Mouse (Mus musculus): Measurements from ENCODE around the gene Defb22.
A peak's percentile ranks its signal among the peaks of the same experiment; 100 is the strongest.

The Defb22 gene

GRCm38 (mm10) chr2:152490038-152490437, at the start of gene Defb22:
Defb22 (minus strand) TSS chr2:152490138.
- no peak for DNase-seq (ENCODE audit: low spot score)

DNA sequence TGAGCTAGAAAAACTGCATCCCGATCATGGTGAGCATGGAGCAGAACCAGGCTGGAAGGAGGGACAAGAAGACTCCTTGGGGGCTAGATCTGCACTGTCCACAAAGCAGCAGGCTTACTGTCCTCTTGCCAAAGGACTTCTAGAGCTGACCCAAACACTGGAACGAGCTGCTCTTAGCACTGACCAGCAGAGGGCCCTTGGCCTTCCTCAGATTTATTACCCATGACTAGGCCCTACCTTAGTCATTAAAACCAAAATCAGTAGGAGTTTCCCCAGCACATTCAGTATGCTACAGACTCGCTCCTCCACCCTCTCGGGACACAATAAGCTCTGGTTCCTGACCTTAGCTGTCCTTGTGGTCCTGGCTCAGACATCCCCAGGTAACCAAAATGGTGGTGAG, 28.0 kb upstream of the Defb22 start, which contains the start of gene Defb28:
Gene Defb28, plus strand, starts transcription at position 275 of the 400 bp plus-strand sequence.
- DNase-seq (ENCODE audit: low spot score), result no peak

DNA sequence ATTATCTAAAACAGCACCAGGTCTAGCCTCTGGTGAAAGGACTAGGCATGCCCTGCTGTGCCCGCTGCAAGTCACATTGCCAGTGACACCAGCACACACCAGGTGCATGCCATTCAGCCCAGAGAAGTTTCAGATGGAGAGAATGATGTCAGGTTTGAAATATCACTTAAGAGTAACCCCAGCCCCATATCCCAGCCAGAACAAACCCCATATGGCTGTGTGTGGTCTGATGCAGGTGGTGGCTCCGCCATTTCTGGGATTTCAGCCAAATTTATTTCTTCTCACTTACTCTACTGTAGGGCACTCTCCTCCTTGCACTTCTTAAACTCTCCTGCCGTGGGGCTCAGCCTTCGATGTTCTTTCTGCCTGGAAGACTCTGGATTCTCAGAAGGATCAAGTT, 26.1 kb upstream of the Defb22 start:
- DNase-seq (ENCODE audit: low spot score), result no peak

DNA sequence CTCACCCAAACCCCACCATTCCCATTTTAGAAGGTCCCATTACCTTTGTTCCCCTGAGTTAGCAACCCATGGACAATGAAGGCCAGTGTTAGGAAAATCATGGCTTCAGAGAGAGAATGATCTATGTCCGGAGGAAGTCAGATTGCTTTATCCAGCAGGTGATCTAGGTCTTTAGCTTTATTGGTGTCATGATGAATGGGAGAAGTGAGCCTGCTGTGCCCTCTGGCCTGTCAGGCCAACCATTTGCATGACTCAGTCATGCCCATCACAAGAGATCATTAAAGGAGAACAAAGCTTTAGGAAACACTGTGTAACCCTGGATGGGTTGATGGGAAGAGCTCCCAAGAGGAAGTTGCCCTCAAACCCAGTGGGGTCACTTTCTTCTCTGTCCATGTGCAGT, 21.7 kb upstream of the Defb22 start, which contains the start of gene Defb26:
Gene Defb26, minus strand, starts transcription at position 101 of the 400 bp plus-strand sequence.
- DNase-seq (ENCODE audit: low spot score), result no peak

DNA sequence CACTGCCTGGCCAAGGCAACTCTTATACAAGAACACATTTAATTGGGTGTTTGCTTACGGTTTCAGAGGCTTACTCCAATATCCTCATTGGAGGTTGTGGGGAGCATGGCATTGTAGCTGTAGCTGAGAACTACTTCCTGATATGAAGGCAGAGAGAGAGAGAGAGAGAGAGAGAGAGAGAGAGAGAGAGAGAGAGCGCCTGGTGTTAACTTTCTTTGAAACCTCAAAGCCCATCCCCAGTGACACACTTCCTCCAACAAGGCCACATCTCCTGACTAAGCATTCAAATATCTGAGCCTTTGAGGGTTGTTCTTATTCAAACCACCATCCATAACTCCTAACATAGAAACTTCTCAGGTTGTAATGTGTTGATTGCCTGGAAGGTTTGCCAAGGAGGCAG, 14.0 kb upstream of the Defb22 start:
- no peak for DNase-seq (ENCODE audit: low spot score)

GRCm38 (mm10) chr2:152500863-152501229, 10.9 kb upstream of the Defb22 start:
- DNase-seq (ENCODE audit: low spot score), result no peak

GRCm38 (mm10) chr2:152500204-152500862, 10.4 kb upstream of the Defb22 start:
- DNase-seq (ENCODE audit: low spot score), result no peak

DNA sequence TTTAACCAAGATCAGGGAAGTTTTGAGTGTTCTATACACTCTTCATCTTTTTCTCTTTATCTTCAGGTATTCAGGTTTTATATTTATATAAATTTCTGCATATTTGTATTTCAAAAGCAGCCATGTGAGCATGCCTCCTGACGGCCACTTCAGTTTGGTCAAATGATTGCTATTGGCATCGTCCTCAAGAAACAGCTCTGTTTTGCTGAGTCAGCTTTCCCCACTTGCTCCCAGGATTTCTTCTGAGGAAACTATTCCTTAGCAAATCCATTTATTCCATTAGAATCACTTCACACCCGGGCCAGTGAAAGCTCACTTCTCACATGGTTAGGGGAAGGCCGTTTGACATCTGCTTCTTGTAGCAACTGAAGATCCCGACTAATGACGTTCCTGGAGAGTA, 8.1 kb upstream of the Defb22 start:
- no peak for DNase-seq (ENCODE audit: low spot score)

- DNase-seq (ENCODE audit: low spot score), result no peak
Measured at GRCm38 (mm10) chr2:152493151-152493550, 3.2 kb upstream of the Defb22 start.

DNA sequence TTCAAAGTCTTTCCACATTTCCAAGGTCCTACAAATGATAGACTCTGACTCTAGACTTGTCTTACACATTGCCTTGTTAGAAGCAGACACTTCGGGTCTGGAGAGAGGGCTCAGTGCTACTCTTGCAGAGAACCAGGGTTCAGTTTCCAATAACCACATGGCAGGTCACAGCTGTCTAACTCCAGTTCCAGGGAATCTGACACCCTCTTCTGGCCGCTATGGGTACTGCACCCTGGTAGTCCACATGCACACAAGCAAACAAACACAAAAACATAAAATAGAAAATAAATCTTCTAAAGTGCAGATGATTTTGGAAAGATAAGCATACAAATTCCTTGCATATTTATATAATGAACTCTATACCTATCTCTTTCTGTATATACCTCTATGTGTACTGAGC, 2.9 kb downstream of the Defb22 start:
- no peak for DNase-seq (ENCODE audit: low spot score)

GRCm38 (mm10) chr2:152481726-152482125, 8.2 kb downstream of the Defb22 start:
- no peak for DNase-seq (ENCODE audit: low spot score)

- no peak for DNase-seq (ENCODE audit: low spot score)
Measured at GRCm38 (mm10) chr2:152480881-152481280, 9.1 kb downstream of the Defb22 start.

DNA sequence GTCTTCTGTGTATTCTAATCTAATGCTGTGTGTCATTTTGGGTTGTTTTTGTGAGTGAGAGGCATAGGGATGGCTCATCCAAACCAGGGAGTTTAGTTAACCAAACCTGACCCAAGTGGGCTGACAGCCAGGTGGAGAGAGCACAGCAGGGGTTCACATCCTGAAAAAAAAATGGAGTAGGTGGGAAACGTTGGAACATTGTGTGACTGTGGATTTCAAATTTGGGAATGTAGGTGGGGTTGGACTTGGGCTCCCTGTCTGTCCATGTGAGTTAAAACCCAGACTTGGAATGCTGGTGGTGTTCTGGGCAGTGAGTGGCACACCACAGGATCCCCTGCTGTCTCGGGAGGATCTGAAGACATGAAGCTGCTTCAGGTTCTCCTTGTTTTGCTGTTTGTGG, 13.2 kb downstream of the Defb22 start, which contains the start of gene Defb20:
Gene Defb20, plus strand, starts transcription at position 301 of the 400 bp plus-strand sequence.
- DNase-seq (ENCODE audit: low spot score), result no peak

DNA sequence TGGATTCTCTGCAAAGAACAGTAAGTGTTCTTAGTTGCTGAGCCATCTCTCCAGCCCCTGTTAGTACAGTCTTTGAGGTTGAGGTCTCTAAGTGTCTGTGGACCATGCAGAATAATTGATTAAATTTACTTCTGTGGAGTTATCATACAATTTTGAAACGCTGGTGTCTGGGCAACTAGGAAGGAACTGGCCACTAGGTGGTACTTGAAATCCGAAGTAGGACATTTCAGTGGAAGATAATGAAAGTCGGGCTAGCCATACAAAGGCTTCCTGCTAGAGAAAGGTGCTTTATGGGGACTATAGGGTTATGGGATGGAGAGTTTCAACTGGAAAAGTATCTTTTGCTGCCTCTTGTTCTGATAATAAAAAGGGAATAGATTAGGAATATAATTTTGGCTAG, 17.5 kb downstream of the Defb22 start:
- no peak for DNase-seq (ENCODE audit: low spot score)

DNA sequence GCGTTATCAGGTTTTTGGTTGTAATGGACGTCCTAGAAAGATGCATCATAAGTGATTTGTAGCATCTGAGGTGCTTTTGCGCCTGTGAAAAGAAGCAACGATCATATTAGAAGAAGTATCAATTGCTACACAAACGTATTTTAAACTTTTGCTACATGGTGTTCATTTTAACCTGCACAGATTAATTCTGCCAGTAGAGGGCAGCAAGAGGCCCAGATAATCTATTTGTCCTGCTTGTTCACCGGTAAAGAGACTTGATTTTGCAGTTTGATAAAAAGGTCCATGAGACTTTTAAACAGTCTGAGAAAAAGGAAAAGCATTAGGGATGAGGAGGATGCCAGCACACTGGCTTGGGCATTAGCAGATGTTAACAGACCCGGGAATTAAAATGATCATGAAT, 19.0 kb downstream of the Defb22 start:
- no peak for DNase-seq (ENCODE audit: low spot score)

DNA sequence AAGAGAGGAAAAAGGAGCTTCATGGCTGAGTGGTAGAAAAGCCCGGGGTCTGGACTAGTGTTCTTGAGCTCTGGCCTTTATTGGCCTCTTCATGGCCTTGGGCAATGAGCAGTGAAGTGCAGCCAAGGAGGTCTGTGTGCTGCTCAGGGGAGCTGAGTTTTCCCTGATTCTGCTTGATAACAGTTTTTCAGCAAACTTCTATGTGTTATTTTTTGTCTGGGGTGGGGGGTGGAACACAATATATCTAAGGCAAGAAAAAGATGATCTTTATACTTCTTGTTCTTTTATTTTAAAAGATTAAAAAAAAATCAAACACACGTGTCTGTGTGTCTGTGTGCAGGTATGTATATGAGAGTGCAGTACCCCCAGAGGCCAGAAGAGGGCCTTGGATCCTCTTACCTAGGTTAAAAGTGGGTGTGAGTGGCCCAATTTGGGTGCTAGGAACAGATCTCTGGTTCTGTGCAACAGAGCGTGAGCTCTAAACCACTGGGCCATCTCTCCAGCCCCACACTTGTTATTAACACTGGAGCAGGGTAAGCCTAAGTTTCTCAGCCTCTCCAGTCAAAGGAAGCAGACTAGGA, 25.3 kb downstream of the Defb22 start, which contains the start of gene Defb23:
Gene Defb23, minus strand, starts transcription at position 51 of the 581 bp plus-strand sequence.
- DNase-seq (ENCODE audit: low spot score), result no peak

DNA sequence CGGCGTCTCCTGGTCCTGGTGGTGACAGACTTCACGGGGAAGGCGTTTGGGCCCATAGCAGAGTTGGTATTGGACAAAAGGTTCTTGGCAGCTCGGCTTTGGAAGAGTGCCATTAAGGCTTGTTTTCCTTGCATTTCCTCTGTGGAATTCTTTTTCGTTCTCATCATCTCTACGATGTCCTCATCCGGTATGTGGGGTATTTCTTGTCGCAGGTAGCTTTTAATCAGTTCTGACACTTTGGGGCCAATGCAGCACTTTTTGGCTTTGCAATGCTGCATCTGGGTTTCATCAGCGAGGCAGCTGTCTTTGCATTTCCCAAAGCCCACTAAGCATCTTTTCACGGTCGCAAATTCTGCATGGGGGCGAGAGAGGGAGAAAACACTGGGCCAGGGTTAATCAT, 30.7 kb downstream of the Defb22 start:
- DNase-seq (ENCODE audit: low spot score), result no peak

DNA sequence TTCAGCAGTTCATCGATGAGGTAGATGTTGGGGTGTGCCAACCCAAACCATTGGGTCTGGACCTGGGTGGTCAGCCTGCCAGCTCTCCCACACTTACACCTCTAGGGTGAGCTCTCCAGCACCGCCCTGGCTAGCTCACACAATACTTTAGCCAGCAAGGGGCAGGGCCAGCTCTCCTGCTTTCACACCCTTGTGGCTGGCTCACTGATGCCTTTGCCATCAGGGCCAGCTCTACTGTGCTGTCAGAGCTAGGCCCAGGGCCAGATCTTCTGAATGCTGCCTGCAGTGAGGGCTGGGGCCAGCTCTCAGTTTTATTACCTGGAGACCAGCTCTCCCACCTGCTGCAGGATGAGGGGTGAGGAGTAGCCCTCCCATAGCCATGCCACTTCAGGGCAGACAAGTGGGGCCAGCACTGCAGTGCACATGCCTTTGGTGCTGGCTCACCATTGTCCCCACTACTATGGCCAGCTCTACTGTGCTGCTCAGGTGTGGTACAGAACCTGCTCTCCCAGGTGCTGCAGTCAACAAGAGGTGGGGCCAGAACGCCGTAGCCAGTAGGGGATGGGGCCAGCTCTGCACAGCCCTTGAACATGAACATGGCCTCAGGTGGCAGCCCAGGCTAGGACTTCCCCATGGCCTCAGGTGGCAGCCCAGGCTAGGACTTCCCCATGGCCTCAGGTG, 37.7 kb downstream of the Defb22 start:
- DNase-seq (ENCODE audit: low spot score), result no peak

DNA sequence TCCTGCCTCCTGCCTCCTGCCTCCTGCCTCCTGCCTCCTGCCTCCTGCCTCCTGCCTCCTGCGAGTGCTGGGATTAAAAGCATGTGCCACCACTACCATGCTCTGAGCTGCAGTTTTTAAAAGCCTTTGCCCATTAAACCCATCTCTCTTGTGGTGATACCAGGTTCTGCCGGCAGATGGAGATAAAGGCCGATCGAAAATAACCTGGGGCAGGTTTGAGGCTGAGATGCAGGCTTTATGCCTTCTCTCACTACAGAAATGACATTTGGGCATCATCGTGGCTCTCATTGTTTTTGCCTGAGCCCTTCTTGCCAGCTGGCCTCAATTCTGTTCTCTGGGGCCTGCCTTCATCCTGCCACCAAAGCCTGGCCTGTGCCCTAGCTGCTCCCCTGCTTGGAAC, 39.7 kb downstream of the Defb22 start:
- peak; percentile 63 for DNase-seq (ENCODE audit: low spot score)

GRCm38 (mm10) chr2:152447461-152447860, 42.5 kb downstream of the Defb22 start:
- DNase-seq (ENCODE audit: low spot score), result peak; percentile 30

DNA sequence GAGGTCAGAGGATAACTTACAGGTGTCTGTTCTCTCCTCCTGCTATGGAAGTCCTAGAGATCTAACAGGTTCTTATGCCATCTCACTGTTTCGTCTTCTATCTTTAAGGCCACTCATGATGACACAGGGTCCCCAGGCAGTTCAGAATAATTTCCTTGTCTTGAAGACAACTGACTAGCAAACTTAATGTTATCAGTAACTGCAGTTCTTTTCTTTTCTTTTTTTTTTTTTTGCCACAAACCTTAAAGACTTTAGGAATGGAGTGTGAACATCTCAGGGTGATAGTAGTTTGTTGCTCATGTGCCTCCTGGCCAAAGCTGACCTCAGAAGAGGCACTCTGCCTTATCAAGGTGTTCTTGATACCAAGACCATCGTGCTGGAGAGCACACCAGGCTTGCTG, 43.3 kb downstream of the Defb22 start:
- no peak for DNase-seq (ENCODE audit: low spot score)

GRCm38 (mm10) chr2:152443281-152443680, 46.7 kb downstream of the Defb22 start:
- no peak for DNase-seq (ENCODE audit: low spot score)

- DNase-seq (ENCODE audit: low spot score), result no peak
Measured at GRCm38 (mm10) chr2:152442322-152442721, 47.6 kb downstream of the Defb22 start.
